Mouse (Mus musculus) T-helper 17 cell (primary cell): Measurements from ENCODE around the gene Urad.

ENCODE experiments used
- in situ Hi-C, 2 experiments: fragments of 300-600 bp; cut with MboI, MseI; formaldehyde crosslinking; loops; 1 replicate in 1 of 2; 2 replicates in 1 of 2; pipeline ENCODE4 v1.15.1; 2025; ENCODE audit warnings: high pct_unique_total_duplicates in 2 of 2

Gene Urad

GRCm38 (mm10) chr5:147270673-147271655 is 51.3 kb downstream of the Urad start:
- in situ Hi-C loops: no loop called here

GRCm38 (mm10) chr5:147269926-147270672 is 52.1 kb downstream of the Urad start, which contains the start of gene Pdx1:
Pdx1 (plus strand) TSS chr5:147269959.
- in situ Hi-C loops: no loop called here

GRCm38 (mm10) chr5:147269371-147269770 is 52.9 kb downstream of the Urad start:
- in situ Hi-C loops: no loop called here

- in situ Hi-C loops: no loop called here
These were observed 53.5 kb downstream of the Urad start for GRCm38 (mm10) chr5:147268728-147269127.

GRCm38 (mm10) chr5:147267434-147267833 is 54.8 kb downstream of the Urad start:
- in situ Hi-C loops: no loop called here
